Mouse (Mus musculus): ENCODE measurements around the gene Ide.

DNA sequence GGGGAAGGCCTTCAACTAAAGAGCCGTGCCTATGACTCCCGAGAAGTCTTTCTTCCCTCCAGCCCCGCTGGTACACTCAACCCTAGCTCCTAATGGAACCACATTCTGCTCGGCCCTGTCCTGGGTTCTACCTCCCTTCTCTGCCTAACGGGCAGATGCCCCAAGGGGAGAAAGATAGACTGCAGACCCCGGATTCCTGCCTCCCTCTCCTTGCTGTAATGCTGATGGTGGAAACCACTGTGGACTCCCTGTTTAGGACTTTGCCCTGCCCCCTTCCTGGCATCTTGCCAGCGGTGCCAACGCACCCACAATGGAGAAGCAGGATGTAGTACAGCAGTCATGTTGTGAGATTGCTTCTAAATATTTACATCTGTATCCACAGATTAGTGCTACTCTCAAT, 101.8 kb downstream of the Ide start:
- TF ChIP-seq CTCF (IDR thresholded peaks at IDR 0.05; ENCODE audit: low read depth, low read length), result no peak
- TF ChIP-seq POLR2A (IDR thresholded peaks at IDR 0.05; ENCODE audit: extremely low read depth, insufficient read depth, low read length), result no peak
